8 mouse cellular contexts compared by ENCODE assay signal in the genomic region with DNA sequence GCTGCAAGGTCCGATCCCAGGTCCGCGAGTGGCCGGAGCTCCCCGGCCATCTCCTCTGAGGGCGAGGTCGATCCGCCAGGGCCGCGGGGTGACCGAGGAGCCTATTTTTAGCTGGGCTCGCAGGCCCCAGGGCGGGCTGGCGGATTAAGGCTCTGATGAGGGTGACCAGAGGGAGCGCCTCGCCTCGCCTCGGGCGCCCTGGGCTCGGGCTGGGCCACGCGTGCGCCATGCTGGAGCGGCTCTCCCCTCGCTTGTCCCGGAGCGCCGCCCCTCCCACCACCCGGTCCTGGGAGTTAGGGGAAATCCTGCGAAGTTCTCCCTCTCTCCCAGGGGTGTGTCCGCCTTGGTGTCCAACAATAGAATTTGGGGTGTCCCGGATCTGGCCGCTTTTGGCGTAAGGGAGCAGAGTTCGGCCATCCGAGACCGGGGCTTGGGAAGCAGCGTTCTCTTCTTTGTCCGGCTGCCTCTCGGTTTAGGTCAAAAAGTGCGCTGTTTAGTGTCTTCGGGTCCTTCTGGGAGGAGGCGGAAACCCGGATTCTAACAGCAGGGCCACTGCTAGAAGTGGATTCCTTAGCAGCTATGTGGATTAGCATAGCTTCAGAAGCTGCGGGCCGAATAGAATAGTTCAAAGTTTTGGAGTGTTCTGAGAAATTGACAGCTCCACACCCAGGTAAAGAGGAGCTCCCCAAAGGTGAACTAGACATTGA. TPM values are rescaled to one million over a fixed set of nuclear protein-coding genes. Genes with fewer than 3 reads are reported as not detected.
DNase-seq lines count a peak whose midpoint lies in the region; ATAC-seq and TF ChIP-seq lines count a peak whose summit lies in the region.

No protein-coding gene starts in this region.

- peak overlapping the region; percentile 96 for H3K9ac ChIP-seq in neural tube, embryonic 11.5 days (ENCODE audit: low read length)
- H3K9ac ChIP-seq in limb, embryonic 14.5 days (ENCODE audit: low read depth, low read length, severe bottlenecking): peak overlapping the region; percentile 95
- peak overlapping the region; percentile 97 for H3K9ac ChIP-seq in midbrain, embryonic 14.5 days (replicated peaks; ENCODE audit: low read length)

- H3K4me1 ChIP-seq in neural tube, embryonic 11.5 days (ENCODE audit: control insufficient read depth, insufficient read depth, low read length): peaks cover 7% of the 10 kb centered on the region
- H3K4me1 ChIP-seq in limb, embryonic 14.5 days (ENCODE audit: control insufficient read depth, insufficient read depth, low read length): peaks cover 8% of the 10 kb centered on the region
- peaks cover 8% of the 10 kb centered on the region for H3K4me1 ChIP-seq in midbrain, embryonic 14.5 days (ENCODE audit: control insufficient read depth, insufficient read depth, low read length)

- peak; percentile 77 for DNase-seq in neural tube, embryonic 11.5 days (ENCODE audit: low spot score)
- DNase-seq in neural tube, embryonic 10.5 days (ENCODE audit: extremely low spot score, low spot score): no peak
- DNase-seq in cerebellum, adult 9-11 months: peak; percentile 64
- peak; percentile 56 to 76 for DNase-seq in gastrocnemius, adult 8-10 months (ENCODE audit: low spot score in 2 of 2)
- DNase-seq in induced T-regulatory cell, adult 2 months (ENCODE audit: low read depth): peak; percentile 53
- peak; percentile 47 for DNase-seq in limb, embryonic 14.5 days (ENCODE audit: low spot score)
- DNase-seq in midbrain, embryonic 14.5 days: peak; percentile 76
- peak; percentile 40 for DNase-seq in splenic B cell, adult 2 months (ENCODE audit: low read depth, low spot score)

- H3K4me3 ChIP-seq in neural tube, embryonic 11.5 days (ENCODE audit: low read depth, low read length): peak overlapping the region; percentile 97
- H3K4me3 ChIP-seq in limb, embryonic 14.5 days (replicated peaks; ENCODE audit: low read length): peak overlapping the region; percentile 99
- H3K4me3 ChIP-seq in midbrain, embryonic 14.5 days (replicated peaks; ENCODE audit: low read depth, low read length): peak overlapping the region; percentile 94

- H3K9me3 ChIP-seq in neural tube, embryonic 11.5 days (ENCODE audit: control insufficient read depth, low read length): no peaks in the 10 kb centered on the region
- H3K9me3 ChIP-seq in limb, embryonic 14.5 days (ENCODE audit: control insufficient read depth, low read length): no peaks in the 10 kb centered on the region
- H3K9me3 ChIP-seq in midbrain, embryonic 14.5 days (ENCODE audit: control insufficient read depth, low read length): no peaks in the 10 kb centered on the region

- H3K36me3 ChIP-seq in neural tube, embryonic 11.5 days (ENCODE audit: control insufficient read depth, insufficient read depth, low read length): no peaks in the 10 kb centered on the region
- H3K36me3 ChIP-seq in limb, embryonic 14.5 days (ENCODE audit: control insufficient read depth, insufficient read depth, low read length): no peaks in the 10 kb centered on the region
- no peaks in the 10 kb centered on the region for H3K36me3 ChIP-seq in midbrain, embryonic 14.5 days (ENCODE audit: control insufficient read depth, insufficient read depth, low read length)
- no peaks in the 10 kb centered on the region for H3K36me3 ChIP-seq in splenic B cell, adult 2 months (ENCODE audit: control insufficient read depth, insufficient read depth, low read length, poor library complexity, severe bottlenecking)

- WGBS in neural tube, embryonic 11.5 days: 1% methylated on average over 44 of the region's 46 CpGs
- WGBS in limb, embryonic 14.5 days: under 1% methylated on average over 43 of the region's 46 CpGs
- WGBS in midbrain, embryonic 14.5 days: under 1% methylated on average over 45 of the region's 46 CpGs

- peak; percentile 83 for ATAC-seq in neural tube, embryonic 11.5 days (ENCODE audit: insufficient read depth, low FRiP score, low TSS enrichment)
- peak; percentile 78 for ATAC-seq in limb, embryonic 14.5 days (ENCODE audit: low FRiP score, low read depth)
- ATAC-seq in midbrain, embryonic 14.5 days (ENCODE audit: low FRiP score, low TSS enrichment): peak; percentile 80

- no peak for TF ChIP-seq POLR2A in limb, embryonic 14.5 days (IDR thresholded peaks at IDR 0.05; ENCODE audit: borderline replicate concordance, extremely low read depth, insufficient read depth, insufficient read length)

- no peaks in the 10 kb centered on the region for H3K27me3 ChIP-seq in neural tube, embryonic 11.5 days (ENCODE audit: control insufficient read depth, insufficient read depth, low read length)
- no peaks in the 10 kb centered on the region for H3K27me3 ChIP-seq in limb, embryonic 14.5 days (ENCODE audit: control insufficient read depth, insufficient read depth, low read length)
- H3K27me3 ChIP-seq in midbrain, embryonic 14.5 days (ENCODE audit: control insufficient read depth, insufficient read depth, low read length): no peaks in the 10 kb centered on the region
- no peaks in the 10 kb centered on the region for H3K27me3 ChIP-seq in splenic B cell, adult 2 months (ENCODE audit: control insufficient read depth, insufficient read depth, low read length, poor library complexity, severe bottlenecking)

- H3K4me2 ChIP-seq in neural tube, embryonic 11.5 days (ENCODE audit: low read depth): peak overlapping the region; percentile 76
- H3K4me2 ChIP-seq in limb, embryonic 14.5 days (replicated peaks; ENCODE audit: low read depth, low read length, severe bottlenecking): peak overlapping the region; percentile 74
- peak overlapping the region; percentile 73 for H3K4me2 ChIP-seq in midbrain, embryonic 14.5 days (ENCODE audit: low read length)

- H3K27ac ChIP-seq in neural tube, embryonic 11.5 days (ENCODE audit: low read depth, low read length): peak overlapping the region; percentile 90
- peak overlapping the region; percentile 95 for H3K27ac ChIP-seq in limb, embryonic 14.5 days (replicated peaks; ENCODE audit: low read depth, low read length)
- H3K27ac ChIP-seq in midbrain, embryonic 14.5 days (replicated peaks; ENCODE audit: low read depth, low read length): peak overlapping the region; percentile 90

RNA-seq across cellular contexts. Expression of gene Ktn1, which starts 1.5 kb away (rescaled TPM):
- polyA plus RNA-seq in neural tube, embryonic 11.5 days (2014; fragmentation: Nextera tagmentation; extraction: Ambion mirVana): 79.5 and 88.6 TPM in 2 replicates
- total RNA-seq in gastrocnemius, adult 8-10 months (2022): 100 to 1,000 TPM; 172 to 247 (median 178) TPM
- 38.2 and 53.2 TPM in 2 replicates for polyA plus RNA-seq in limb, embryonic 14.5 days (2012; rRNA removed)
- polyA plus RNA-seq in limb, embryonic 14.5 days (2014; fragmentation: Nextera tagmentation; extraction: Ambion mirVana): 61.1 TPM in 2 replicates
- polyA plus RNA-seq in midbrain, embryonic 14.5 days (2014; fragmentation: Nextera tagmentation; extraction: Ambion mirVana): 66.9 and 88.1 TPM in 2 replicates
